Mouse (Mus musculus): ENCODE data around the gene 1700007K13Rik. TPM values are rescaled to one million over a fixed set of nuclear protein-coding genes. Genes with fewer than 3 reads are reported as not detected.

1700007K13Rik gene
- polyA plus RNA-seq, 1 experiment from 2014 or later: 0.85 TPM

- under 1% methylated on average over 52 of the region's 52 CpGs for WGBS
- Histone ChIP-seq H3K4me1 (peaks cover 16% of the 10 kb centered on the region), H3K4me3 (replicated peaks) (peak within 1 kb of the TSS; percentile 97), H3K27ac (0 out of 2 replicates have a peak within 1 kb of the TSS, but pooled peaks have one; percentile 40), H3K9ac (peak within 1 kb of the TSS; percentile 98), H3K4me2 (peak within 1 kb of the TSS; percentile 75), H3K9me3 (no peaks in the 10 kb centered on the region), H3K36me3 (peaks cover 36% of the 10 kb centered on the region), H3K27me3 (replicated peaks) (no peaks in the 10 kb centered on the region)
- ATAC-seq (ENCODE audit: insufficient read depth, low FRiP score, low read depth): peak; percentile 86
These were observed 1.8 kb upstream of the 1700007K13Rik start, which contains the start of gene Mrps2 for GRCm38 (mm10) chr2:28467860-28468485. TSS of gene Mrps2 (plus strand) at chr2:28468066.

DNA sequence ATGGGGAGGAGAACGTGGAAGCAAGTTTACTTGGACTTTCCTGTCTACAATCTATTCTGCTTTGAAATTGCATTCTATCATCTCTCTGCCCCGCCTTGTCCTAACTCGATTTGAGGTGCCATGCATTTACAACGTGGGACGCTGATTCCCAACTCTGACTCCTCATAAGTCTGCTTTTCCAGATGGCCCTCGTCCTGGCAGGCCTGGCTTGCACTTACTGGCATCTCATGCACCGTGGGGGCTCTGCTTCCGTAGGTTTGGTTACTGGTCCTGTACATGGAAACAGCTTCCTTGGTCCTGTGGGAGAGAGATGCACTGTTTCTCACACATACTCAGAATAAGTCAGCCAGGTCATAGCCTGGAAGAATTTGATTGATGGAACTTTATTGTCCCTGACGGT, 1.2 kb downstream of the 1700007K13Rik start:
- Histone ChIP-seq H3K4me1 (peaks cover 16% of the 10 kb centered on the region), H3K9ac (no peak overlapping the region), H3K36me3 (peaks cover 10% of the 10 kb centered on the region; the same call in 1 of the 2 replicates), H3K27ac (no peak overlapping the region), H3K4me2 (no peak overlapping the region), H3K4me3 (replicated peaks) (no peak overlapping the region), H3K27me3 (replicated peaks) (no peaks in the 10 kb centered on the region), H3K9me3 (no peaks in the 10 kb centered on the region)
- WGBS: 81% methylated on average over 9 of the region's 9 CpGs
- ATAC-seq (ENCODE audit: insufficient read depth, low FRiP score, low read depth): no peak

- 37% methylated on average over 3 of the region's 3 CpGs for WGBS
- Histone ChIP-seq H3K36me3 (0 out of 2 replicates have a peak, but pooled peaks cover under 1% of the 10 kb centered on the region), H3K9me3 (no peaks in the 10 kb centered on the region), H3K4me3 (replicated peaks) (no peak overlapping the region), H3K9ac (no peak overlapping the region), H3K4me2 (no peak overlapping the region), H3K27ac (no peak overlapping the region), H3K27me3 (replicated peaks) (no peaks in the 10 kb centered on the region), H3K4me1 (peaks cover 13% of the 10 kb centered on the region)
- no peak for ATAC-seq (ENCODE audit: insufficient read depth, low FRiP score, low read depth)
These were observed 2.2 kb downstream of the 1700007K13Rik start for GRCm38 (mm10) chr2:28463919-28464318.

GRCm38 (mm10) chr2:28456616-28457015, 9.5 kb downstream of the 1700007K13Rik start:
- H3K27ac ChIP-seq: no peak overlapping the region
- 77% methylated on average over 1 of the region's 1 CpGs for WGBS
- H3K9ac ChIP-seq: no peak overlapping the region
- no peak overlapping the region for H3K4me2 ChIP-seq
- no peaks in the 10 kb centered on the region for H3K27me3 ChIP-seq (replicated peaks)
- peaks cover 11% of the 10 kb centered on the region for H3K36me3 ChIP-seq
- no peak overlapping the region for H3K4me3 ChIP-seq (replicated peaks)
- H3K9me3 ChIP-seq: no peaks in the 10 kb centered on the region
- no peaks in the 10 kb centered on the region for H3K4me1 ChIP-seq
- no peak for ATAC-seq (ENCODE audit: insufficient read depth, low FRiP score, low read depth)

- WGBS: 85% methylated on average over 6 of the region's 6 CpGs
- H3K27ac ChIP-seq: no peak overlapping the region
- H3K36me3 ChIP-seq: peaks cover 16% of the 10 kb centered on the region
- no peaks in the 10 kb centered on the region for H3K27me3 ChIP-seq (replicated peaks)
- H3K9ac ChIP-seq: no peak overlapping the region
- ATAC-seq (ENCODE audit: insufficient read depth, low FRiP score, low read depth): no peak
- H3K9me3 ChIP-seq: no peaks in the 10 kb centered on the region
- H3K4me3 ChIP-seq (replicated peaks): no peak overlapping the region
- H3K4me1 ChIP-seq: no peaks in the 10 kb centered on the region
- H3K4me2 ChIP-seq: no peak overlapping the region
These were observed 12.6 kb downstream of the 1700007K13Rik start for GRCm38 (mm10) chr2:28453539-28453938.

GRCm38 (mm10) chr2:28451663-28452062, 14.5 kb downstream of the 1700007K13Rik start:
- Histone ChIP-seq H3K9ac (no peak overlapping the region), H3K4me2 (no peak overlapping the region), H3K36me3 (peaks cover 16% of the 10 kb centered on the region), H3K4me3 (replicated peaks) (no peak overlapping the region), H3K4me1 (0 out of 2 replicates have a peak, but pooled peaks cover 8% of the 10 kb centered on the region), H3K27ac (no peak overlapping the region), H3K9me3 (no peaks in the 10 kb centered on the region), H3K27me3 (replicated peaks) (no peaks in the 10 kb centered on the region)
- ATAC-seq (ENCODE audit: insufficient read depth, low FRiP score, low read depth): no peak
- 89% methylated on average over 11 of the region's 11 CpGs for WGBS

DNA sequence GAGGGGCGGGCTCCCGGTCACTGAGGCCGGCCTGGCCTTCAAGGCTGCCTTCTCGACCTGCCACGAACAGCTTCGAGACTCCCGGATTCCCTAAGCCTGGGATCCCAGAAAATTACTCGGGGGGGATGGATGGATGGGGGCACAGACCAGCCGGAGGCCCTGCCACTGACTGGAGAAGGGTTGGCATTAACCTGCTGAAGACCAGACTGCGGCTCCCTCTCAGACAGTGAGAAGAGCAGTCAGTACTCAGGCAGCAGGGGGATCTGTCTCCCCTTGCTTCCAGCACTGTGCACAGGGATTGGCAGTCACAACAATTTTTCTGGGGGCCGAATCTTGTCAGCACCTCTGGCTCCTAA, 18.8 kb downstream of the 1700007K13Rik start:
- no peak; the same call in 1 of the 2 replicates for ATAC-seq (ENCODE audit: insufficient read depth, low FRiP score, low read depth)

DNA sequence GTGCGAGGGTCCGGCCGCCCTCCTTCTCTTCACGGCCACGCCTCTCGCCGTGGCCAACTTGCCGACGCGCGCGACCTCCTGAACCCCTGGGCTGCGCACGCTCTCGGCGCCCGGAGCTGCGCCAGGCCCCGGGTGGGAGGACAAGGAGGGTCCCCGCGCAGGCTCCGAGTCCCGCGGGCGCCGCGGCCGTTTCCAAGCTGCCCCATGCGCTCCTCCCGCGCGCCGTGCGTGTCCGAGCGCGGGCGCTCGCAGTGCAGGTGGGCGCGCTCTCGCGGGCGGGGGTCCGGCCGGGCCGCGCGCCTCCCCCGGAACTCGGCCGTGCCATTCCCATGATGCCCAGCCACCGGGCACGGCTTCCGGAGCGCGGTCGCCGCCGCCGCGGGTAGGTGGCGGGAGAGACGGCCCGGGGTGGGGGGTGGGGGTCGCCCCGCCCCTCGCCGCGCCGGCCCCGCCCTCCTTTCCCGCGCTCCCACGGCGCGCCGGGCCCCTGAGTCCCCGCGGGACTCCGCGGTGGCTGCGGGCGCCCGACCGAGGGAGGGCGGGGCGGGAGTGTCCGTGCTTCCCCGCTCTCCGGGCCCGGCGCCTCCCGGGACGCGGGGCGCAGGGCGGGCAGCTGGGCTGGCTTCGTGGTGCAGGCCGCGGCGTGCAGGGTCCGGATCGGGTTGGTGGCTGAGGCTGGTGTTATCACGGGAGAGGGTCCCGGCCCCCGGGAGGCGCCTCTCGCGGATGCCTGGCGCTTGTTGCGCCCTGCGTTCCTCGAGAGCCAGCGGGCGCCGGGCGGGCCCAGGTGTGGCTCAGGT, 19.4 kb downstream of the 1700007K13Rik start, which contains the start of gene Ppp1r26:
Gene Ppp1r26, plus strand, starts transcription at position 286 of the 800 bp plus-strand sequence.
- ATAC-seq (ENCODE audit: insufficient read depth, low FRiP score, low read depth): peak; percentile 54; the same call in 1 of the 2 replicates
- under 1% methylated on average over 112 of the region's 118 CpGs for WGBS
- Histone ChIP-seq H3K27me3 (replicated peaks) (no peaks in the 10 kb centered on the region), H3K9ac (peak within 1 kb of the TSS; percentile 69), H3K9me3 (no peaks in the 10 kb centered on the region), H3K36me3 (peaks cover 5% of the 10 kb centered on the region; the same call in 1 of the 2 replicates), H3K4me1 (0 out of 2 replicates have a peak, but pooled peaks cover 14% of the 10 kb centered on the region), H3K27ac (peak within 1 kb of the TSS; percentile 66), H3K4me3 (replicated peaks) (peak within 1 kb of the TSS; percentile 80), H3K4me2 (peak within 1 kb of the TSS; percentile 96)

More for the DNA sequence above, 18.8 kb downstream of the 1700007K13Rik start:
- H3K4me3 ChIP-seq (replicated peaks): peak overlapping the region; percentile 80
- H3K27ac ChIP-seq: no peak overlapping the region
- 0 out of 2 replicates have a peak, but pooled peaks cover 14% of the 10 kb centered on the region for H3K4me1 ChIP-seq
- H3K9me3 ChIP-seq: no peaks in the 10 kb centered on the region
- no peaks in the 10 kb centered on the region for H3K27me3 ChIP-seq (replicated peaks)
- peak overlapping the region; percentile 96 for H3K4me2 ChIP-seq
- peaks cover 11% of the 10 kb centered on the region for H3K36me3 ChIP-seq
- 8% methylated on average over 11 of the region's 11 CpGs for WGBS
- peak overlapping the region; percentile 69 for H3K9ac ChIP-seq

- Histone ChIP-seq H3K36me3 (0 out of 2 replicates have a peak, but pooled peaks cover under 1% of the 10 kb centered on the region), H3K9me3 (no peaks in the 10 kb centered on the region), H3K9ac (peak overlapping the region; percentile 69), H3K4me2 (peak overlapping the region; percentile 96), H3K4me3 (replicated peaks) (peak overlapping the region; percentile 80), H3K27ac (peak overlapping the region; percentile 66), H3K27me3 (replicated peaks) (no peaks in the 10 kb centered on the region), H3K4me1 (0 out of 2 replicates have a peak, but pooled peaks cover 14% of the 10 kb centered on the region)
- ATAC-seq (ENCODE audit: insufficient read depth, low FRiP score, low read depth): peak; percentile 32; the same call in 1 of the 2 replicates
- WGBS: 9% methylated on average over 5 of the region's 5 CpGs
These were observed 20.0 kb downstream of the 1700007K13Rik start for GRCm38 (mm10) chr2:28446181-28446514.

- 82% methylated on average over 4 of the region's 4 CpGs for WGBS
- no peak for ATAC-seq (ENCODE audit: insufficient read depth, low FRiP score, low read depth)
- Histone ChIP-seq H3K36me3 (no peaks in the 10 kb centered on the region), H3K4me3 (replicated peaks) (no peak overlapping the region), H3K27ac (no peak overlapping the region), H3K9me3 (no peaks in the 10 kb centered on the region), H3K9ac (no peak overlapping the region), H3K27me3 (replicated peaks) (no peaks in the 10 kb centered on the region), H3K4me2 (no peak overlapping the region), H3K4me1 (0 out of 2 replicates have a peak, but pooled peaks cover 14% of the 10 kb centered on the region)
These were observed 21.1 kb downstream of the 1700007K13Rik start for GRCm38 (mm10) chr2:28445082-28445481.

DNA sequence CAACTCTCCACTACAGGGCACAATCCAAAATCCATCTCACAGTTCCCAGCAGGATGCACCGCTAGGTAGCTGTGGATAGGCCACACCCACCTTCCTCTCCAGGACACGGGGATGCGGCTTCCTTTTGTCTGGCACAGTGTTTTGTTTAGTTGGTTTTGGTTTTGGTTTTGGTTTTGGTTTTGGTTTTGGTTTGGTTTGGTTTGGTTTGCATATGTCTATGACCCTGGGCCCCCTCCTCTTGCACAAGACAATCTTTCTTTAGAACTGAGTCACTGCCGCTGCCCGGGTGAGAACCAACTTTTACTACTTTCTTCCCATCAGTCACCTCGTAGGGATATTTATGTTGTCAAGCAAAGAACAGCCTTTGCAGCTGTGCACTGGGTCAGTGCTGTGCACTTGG, 25.3 kb downstream of the 1700007K13Rik start:
- no peaks in the 10 kb centered on the region for H3K36me3 ChIP-seq
- WGBS: 66% methylated on average over 6 of the region's 6 CpGs
- H3K27me3 ChIP-seq (replicated peaks): no peaks in the 10 kb centered on the region
- H3K9me3 ChIP-seq: no peaks in the 10 kb centered on the region
- no peak overlapping the region for H3K9ac ChIP-seq
- H3K4me2 ChIP-seq: no peak overlapping the region
- no peak overlapping the region for H3K4me3 ChIP-seq (replicated peaks)
- H3K27ac ChIP-seq: no peak overlapping the region
- 0 out of 2 replicates have a peak, but pooled peaks cover 2% of the 10 kb centered on the region for H3K4me1 ChIP-seq
- no peak for ATAC-seq (ENCODE audit: insufficient read depth, low FRiP score, low read depth)

DNA sequence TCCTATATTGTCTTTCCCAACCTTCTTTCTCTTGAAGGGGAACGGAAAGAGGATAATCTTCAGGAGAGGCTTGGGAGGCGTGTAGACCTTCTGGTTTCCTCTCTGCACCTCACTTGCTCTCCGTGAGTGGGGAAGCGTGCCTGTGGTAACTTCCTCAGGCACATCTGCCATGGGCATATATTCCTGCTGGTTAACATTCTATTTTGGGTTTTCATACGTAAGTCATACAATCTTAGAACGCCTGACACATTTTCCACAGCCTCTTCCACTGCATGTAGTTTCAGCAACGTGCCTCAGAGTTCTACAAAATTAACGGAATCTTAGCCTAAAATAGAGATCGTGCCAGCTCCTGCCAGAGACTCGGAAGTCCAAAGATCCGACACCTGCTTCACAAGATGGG, 30.7 kb downstream of the 1700007K13Rik start:
- no peaks in the 10 kb centered on the region for H3K36me3 ChIP-seq
- 85% methylated on average over 11 of the region's 11 CpGs for WGBS
- H3K4me2 ChIP-seq: no peak overlapping the region
- no peak overlapping the region for H3K27ac ChIP-seq
- no peaks in the 10 kb centered on the region for H3K9me3 ChIP-seq
- ATAC-seq (ENCODE audit: insufficient read depth, low FRiP score, low read depth): no peak
- no peaks in the 10 kb centered on the region for H3K4me1 ChIP-seq
- H3K9ac ChIP-seq: no peak overlapping the region
- no peak overlapping the region for H3K4me3 ChIP-seq (replicated peaks)
- no peaks in the 10 kb centered on the region for H3K27me3 ChIP-seq (replicated peaks)

Data from stomach, embryonic 15.5 days (tissue).